Mouse (Mus musculus): ENCODE results near the gene Olfr1136.

Olfr1136 gene

GRCm38 (mm10) chr2:87693847-87694246 lies at the start of gene Olfr1136:
Olfr1136 (minus strand) TSS chr2:87693947.
- no peak for DNase-seq (ENCODE audit: low read depth, low spot score)

- DNase-seq (ENCODE audit: low read depth, low spot score): no peak
Measured at GRCm38 (mm10) chr2:87743452-87743851, 49.7 kb upstream of the Olfr1136 start, which contains the start of gene Olfr1140. Olfr1140 (plus strand) TSS chr2:87743752.

GRCm38 (mm10) chr2:87739878-87740277 lies 46.1 kb upstream of the Olfr1136 start, which contains the start of gene Olfr1138:
Olfr1138 (minus strand) TSS chr2:87739978.
- DNase-seq (ENCODE audit: low read depth, low spot score): no peak

- no peak for DNase-seq (ENCODE audit: low read depth, low spot score)
Measured at GRCm38 (mm10) chr2:87713079-87713478, 19.3 kb upstream of the Olfr1136 start, which contains the start of gene Olfr1137. Olfr1137 (minus strand) TSS chr2:87713179.

- no peak for DNase-seq (ENCODE audit: low read depth, low spot score)
Measured at GRCm38 (mm10) chr2:87673564-87673963, 20.2 kb downstream of the Olfr1136 start, which contains the start of gene Olfr1135. Olfr1135 (minus strand) TSS chr2:87673664.

- no peak for DNase-seq (ENCODE audit: low read depth, low spot score)
Measured at GRCm38 (mm10) chr2:87658360-87658759, 35.4 kb downstream of the Olfr1136 start, which contains the start of gene Olfr1134. Olfr1134 (minus strand) TSS chr2:87658460.

- no peak for DNase-seq (ENCODE audit: low read depth, low spot score)
Measured at GRCm38 (mm10) chr2:87647274-87647673, 46.5 kb downstream of the Olfr1136 start, which contains the start of gene Olfr1133. Olfr1133 (minus strand) TSS chr2:87647374.

Data from CD4-positive helper T cell, adult 2 months (primary cell).